Mouse (Mus musculus) limb, embryonic 11.5 days (tissue): ENCODE results near the gene Egln1. TPM values are rescaled to one million over a fixed set of nuclear protein-coding genes. Genes with fewer than 3 reads are reported as not detected.

Experiments used
- ATAC-seq: fragments of 200-750 bp; cut with Nextera tagmentation; 2 replicates; pipeline ENCODE4 v1.8.0; 2017; ENCODE audit warnings: low read depth; ENCODE audit not compliant: insufficient number of reproducible peaks, low FRiP score, low TSS enrichment
- DNase-seq: peaks from one replicate; pipeline ENCODE4 v3.0.0-alpha.2; 2015; ENCODE audit warnings: low spot score
- H3K27ac ChIP-seq: fragments of 300-500 bp; sonication (generic); replicated peaks from 2 replicates; pipeline ENCODE4 v1.5.1; 2014; ENCODE audit warnings: low read depth, mild to moderate bottlenecking, low read length
- H3K27me3 ChIP-seq: fragments of 300-500 bp; sonication (generic); 2 replicates; pipeline ENCODE4 v1.6.1; 2014; ENCODE audit warnings: mild to moderate bottlenecking, low read length, mixed read lengths; ENCODE audit not compliant: control insufficient read depth, insufficient read depth
- H3K36me3 ChIP-seq: fragments of 300-500 bp; sonication (generic); 2 replicates; pipeline ENCODE4 v1.6.1; 2014; ENCODE audit warnings: mild to moderate bottlenecking, low read length, moderate library complexity, mixed read lengths; ENCODE audit not compliant: control insufficient read depth, insufficient read depth
- H3K4me1 ChIP-seq: fragments of 300-500 bp; sonication (generic); 2 replicates; pipeline ENCODE4 v1.6.1; 2014; ENCODE audit warnings: low read length, mixed read lengths; ENCODE audit not compliant: control insufficient read depth, insufficient read depth
- H3K4me2 ChIP-seq: fragments of 300-500 bp; sonication (generic); 2 replicates; pipeline ENCODE4 v1.6.1; 2014; ENCODE audit warnings: low read depth, mild to moderate bottlenecking, moderate library complexity; ENCODE audit not compliant: severe bottlenecking
- H3K4me3 ChIP-seq: fragments of 300-500 bp; sonication (generic); 2 replicates; pipeline ENCODE4 v1.5.1; 2014; ENCODE audit warnings: low read depth, low read length
- H3K9ac ChIP-seq: fragments of 300-500 bp; sonication (generic); 2 replicates; pipeline ENCODE4 v1.6.1; 2014; ENCODE audit warnings: mild to moderate bottlenecking, low read length
- H3K9me3 ChIP-seq: fragments of 300-500 bp; sonication (generic); 2 replicates; pipeline ENCODE4 v1.6.1; 2016; ENCODE audit warnings: low read length; ENCODE audit not compliant: control insufficient read depth
- WGBS: fragments of 180-500 bp; shearing (Covaris S2); extraction: QIAGEN DNeasy Blood & Tissue Kit; methylation state at CpG from one replicate; pipeline ENCODE4 v1.1.7; 2014; 5-methylcytosine and 5-hydroxymethylcytosine counted together
- polyA plus RNA-seq: library from polyadenylated mRNA; unstranded; fragments of >200 nt; fragmentation: Nextera tagmentation; extraction: Ambion mirVana; gene quantifications from 2 replicates; pipeline ENCODE4 v1.2.1, GENCODE M21; 2014

Egln1 gene
- polyA plus RNA-seq, 1 experiment from 2014 or later = 15.1 TPM

- Histone ChIP-seq H3K9me3 (no peaks in the 10 kb centered on the region), H3K36me3 (no peaks in the 10 kb centered on the region), H3K4me1 (no peaks in the 10 kb centered on the region), H3K4me2 (no peak overlapping the region), H3K9ac (no peak overlapping the region), H3K4me3 (no peak overlapping the region), H3K27ac (no peak overlapping the region), H3K27me3 (no peaks in the 10 kb centered on the region)
- DNase-seq (no peak), ATAC-seq (no peak)
- 96% methylated on average over 10 of the region's 10 CpGs for WGBS
These were observed 12.4 kb downstream of the Egln1 start for GRCm38 (mm10) chr8:124936699-124937098.

GRCm38 (mm10) chr8:124935116-124935515, 14.0 kb downstream of the Egln1 start:
- Histone ChIP-seq H3K27me3 (no peaks in the 10 kb centered on the region), H3K9me3 (no peaks in the 10 kb centered on the region), H3K9ac (no peak overlapping the region), H3K4me3 (no peak overlapping the region), H3K4me1 (no peaks in the 10 kb centered on the region), H3K27ac (no peak overlapping the region), H3K36me3 (no peaks in the 10 kb centered on the region), H3K4me2 (no peak overlapping the region)
- WGBS = 91% methylated on average over 5 of the region's 5 CpGs
- DNase-seq (no peak), ATAC-seq (no peak)

GRCm38 (mm10) chr8:124932435-124932834, 16.7 kb downstream of the Egln1 start:
- Histone ChIP-seq H3K9ac (no peak overlapping the region), H3K4me2 (no peak overlapping the region), H3K27me3 (no peaks in the 10 kb centered on the region), H3K4me1 (no peaks in the 10 kb centered on the region), H3K27ac (no peak overlapping the region), H3K36me3 (no peaks in the 10 kb centered on the region), H3K4me3 (no peak overlapping the region), H3K9me3 (no peaks in the 10 kb centered on the region)
- ATAC-seq (no peak), DNase-seq (no peak)
- 84% methylated on average over 3 of the region's 3 CpGs for WGBS

GRCm38 (mm10) chr8:124930649-124931048, 18.5 kb downstream of the Egln1 start:
- Histone ChIP-seq H3K36me3 (no peaks in the 10 kb centered on the region), H3K4me3 (no peak overlapping the region), H3K27ac (no peak overlapping the region), H3K27me3 (no peaks in the 10 kb centered on the region), H3K4me2 (no peak overlapping the region), H3K4me1 (no peaks in the 10 kb centered on the region), H3K9ac (no peak overlapping the region), H3K9me3 (no peaks in the 10 kb centered on the region)
- no peak for ATAC-seq
- DNase-seq = no peak
- WGBS = 79% methylated on average over 4 of the region's 4 CpGs

DNA sequence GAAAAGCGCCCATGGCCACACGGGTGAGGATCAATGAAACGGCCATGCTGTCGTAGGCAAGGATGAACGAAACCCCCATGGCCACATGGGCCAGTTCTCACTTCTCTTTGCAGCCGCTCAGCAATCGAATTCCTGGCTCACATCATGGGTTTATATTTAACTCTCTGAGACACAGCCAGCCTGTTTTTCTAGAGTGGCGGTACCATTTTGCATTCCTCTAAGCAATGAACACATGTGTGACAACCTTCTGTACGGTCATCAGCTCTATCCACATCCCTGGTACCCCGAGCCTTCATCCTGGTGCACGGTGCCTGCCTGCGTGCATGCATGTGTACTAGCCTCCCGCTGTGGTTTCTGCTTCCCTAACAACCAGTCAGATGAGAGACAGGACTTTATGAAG, 19.0 kb downstream of the Egln1 start:
- H3K36me3 ChIP-seq = no peaks in the 10 kb centered on the region
- no peaks in the 10 kb centered on the region for H3K9me3 ChIP-seq
- H3K4me1 ChIP-seq = no peaks in the 10 kb centered on the region
- H3K27me3 ChIP-seq = no peaks in the 10 kb centered on the region
- H3K27ac ChIP-seq = no peak overlapping the region
- H3K4me3 ChIP-seq = no peak overlapping the region
- ATAC-seq = no peak
- H3K9ac ChIP-seq = no peak overlapping the region
- no peak for DNase-seq
- 91% methylated on average over 13 of the region's 13 CpGs for WGBS
- no peak overlapping the region for H3K4me2 ChIP-seq

GRCm38 (mm10) chr8:124929006-124929405, 20.1 kb downstream of the Egln1 start:
- Histone ChIP-seq H3K4me1 (no peaks in the 10 kb centered on the region), H3K27me3 (no peaks in the 10 kb centered on the region), H3K36me3 (no peaks in the 10 kb centered on the region), H3K4me3 (no peak overlapping the region), H3K4me2 (no peak overlapping the region), H3K27ac (no peak overlapping the region), H3K9me3 (no peaks in the 10 kb centered on the region), H3K9ac (no peak overlapping the region)
- DNase-seq (no peak), ATAC-seq (no peak)
- 86% methylated on average over 11 of the region's 11 CpGs for WGBS

GRCm38 (mm10) chr8:124926351-124926771, 22.8 kb downstream of the Egln1 start:
- no peak for DNase-seq
- no peaks in the 10 kb centered on the region for H3K9me3 ChIP-seq
- H3K27ac ChIP-seq = no peak overlapping the region

DNA sequence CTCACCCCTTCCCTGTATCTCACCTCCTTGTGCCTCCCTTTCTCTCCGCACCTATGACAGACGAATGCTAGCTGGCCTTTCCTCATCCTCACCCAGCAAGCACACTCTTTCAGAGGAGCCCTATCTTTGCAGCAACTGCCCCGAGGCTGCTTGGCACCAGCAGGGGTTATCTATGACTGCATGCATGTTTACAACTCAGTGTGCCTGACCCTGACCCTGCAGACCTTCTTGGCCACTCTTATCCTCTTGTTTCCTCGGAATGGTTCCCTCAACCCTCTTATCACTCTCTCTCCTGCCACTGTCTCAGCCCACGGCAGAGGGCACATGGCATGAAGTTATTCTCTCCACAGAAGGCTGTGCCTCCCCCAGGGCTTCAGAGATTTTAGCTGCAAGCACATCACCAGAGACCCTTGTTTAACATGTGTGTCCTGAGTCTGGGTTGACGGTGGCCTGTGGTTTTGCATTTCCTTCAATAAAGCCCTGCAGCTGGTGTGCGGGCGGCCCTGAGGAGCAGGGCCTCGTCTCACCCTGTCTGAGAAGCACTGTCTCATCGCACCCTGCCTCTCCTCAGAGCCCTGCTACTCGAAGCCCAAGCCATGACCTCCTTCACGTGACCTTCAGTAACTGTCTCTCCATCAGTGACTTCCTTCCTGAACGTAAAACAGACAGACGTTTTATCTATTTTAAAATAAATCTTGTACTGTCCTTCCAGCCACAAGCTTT, 23.4 kb downstream of the Egln1 start:
- H3K4me1 ChIP-seq = no peaks in the 10 kb centered on the region
- no peaks in the 10 kb centered on the region for H3K9me3 ChIP-seq
- 83% methylated on average over 14 of the region's 14 CpGs for WGBS
- H3K9ac ChIP-seq = no peak overlapping the region
- ATAC-seq = no peak
- H3K36me3 ChIP-seq = no peaks in the 10 kb centered on the region
- no peak overlapping the region for H3K4me2 ChIP-seq
- no peak for DNase-seq
- no peak overlapping the region for H3K4me3 ChIP-seq
- H3K27me3 ChIP-seq = no peaks in the 10 kb centered on the region
- H3K27ac ChIP-seq = no peak overlapping the region

More at GRCm38 (mm10) chr8:124926351-124926771, 22.8 kb downstream of the Egln1 start:
- Histone ChIP-seq H3K36me3 (no peaks in the 10 kb centered on the region), H3K4me2 (no peak overlapping the region), H3K27me3 (no peaks in the 10 kb centered on the region), H3K4me1 (no peaks in the 10 kb centered on the region), H3K4me3 (no peak overlapping the region), H3K9ac (no peak overlapping the region)
- no peak for ATAC-seq
- 87% methylated on average over 10 of the region's 10 CpGs for WGBS
